Comparison of ENCODE assay signal across 10 mouse cellular contexts in genomic region chr6:50180189-50180588, GRCm38 (mm10).
DNase-seq lines count a peak whose midpoint lies in the region; ATAC-seq and TF ChIP-seq lines count a peak whose summit lies in the region.
"Had no signal": no experiment of that assay in that cellular context is flagged by ENCODE, and none has a peak within 500 bp of the region (broad histone marks: within the 10 kb centered on the region; RNA-seq: fewer than 3 reads in every experiment).

No protein-coding gene starts in this region.

- peak; percentile 57 for TF ChIP-seq CTCF in hindbrain, postnatal 0 days (IDR thresholded peaks at IDR 0.05; ENCODE audit: low read depth)

- H3K4me2 ChIP-seq in hindbrain, postnatal 0 days (ENCODE audit: low read depth, low read length) = peak overlapping the region; percentile 17; the same call in 1 of the 2 replicates
- no peak overlapping the region for H3K4me2 ChIP-seq in hindbrain, embryonic 13.5 days
- H3K4me2 ChIP-seq in midbrain, embryonic 14.5 days (ENCODE audit: low read length) = no peak overlapping the region
- H3K4me2 ChIP-seq: limb, embryonic 12.5 days had no signal

- no peak overlapping the region for H3K4me3 ChIP-seq in hindbrain, postnatal 0 days (ENCODE audit: low read length)
- H3K4me3 ChIP-seq in hindbrain, embryonic 13.5 days = no peak overlapping the region
- no peak overlapping the region for H3K4me3 ChIP-seq in midbrain, embryonic 14.5 days (replicated peaks; ENCODE audit: low read depth, low read length)
- H3K4me3 ChIP-seq in midbrain, embryonic 10.5 days = no peak overlapping the region
- H3K4me3 ChIP-seq: limb, embryonic 12.5 days had no signal

- H3K4me1 ChIP-seq in hindbrain, postnatal 0 days (ENCODE audit: insufficient read depth, low read length) = no peaks in the 10 kb centered on the region
- H3K4me1 ChIP-seq in hindbrain, embryonic 13.5 days (replicated peaks) = no peaks in the 10 kb centered on the region
- H3K4me1 ChIP-seq in midbrain, embryonic 14.5 days (ENCODE audit: control insufficient read depth, insufficient read depth, low read length) = no peaks in the 10 kb centered on the region
- no peaks in the 10 kb centered on the region for H3K4me1 ChIP-seq in midbrain, embryonic 10.5 days
- H3K4me1 ChIP-seq: limb, embryonic 12.5 days had no signal

- H3K36me3 ChIP-seq in hindbrain, postnatal 0 days (ENCODE audit: insufficient read depth, low read length) = no peaks in the 10 kb centered on the region
- H3K36me3 ChIP-seq in hindbrain, embryonic 13.5 days = peaks cover 17% of the 10 kb centered on the region
- peaks cover 9% of the 10 kb centered on the region; the same call in 1 of the 2 replicates for H3K36me3 ChIP-seq in midbrain, embryonic 14.5 days (ENCODE audit: control insufficient read depth, insufficient read depth, low read length)
- H3K36me3 ChIP-seq in midbrain, embryonic 10.5 days = peaks cover 36% of the 10 kb centered on the region
- no peaks in the 10 kb centered on the region; the same call in 1 of the 2 replicates for H3K36me3 ChIP-seq in splenic B cell, adult 2 months (ENCODE audit: control insufficient read depth, insufficient read depth, low read length, poor library complexity, severe bottlenecking)

- H3K27ac ChIP-seq in hindbrain, postnatal 0 days = no peak overlapping the region
- no peak overlapping the region for H3K27ac ChIP-seq in hindbrain, embryonic 13.5 days
- H3K27ac ChIP-seq in midbrain, embryonic 14.5 days (replicated peaks; ENCODE audit: low read depth, low read length) = no peak overlapping the region
- no peak overlapping the region for H3K27ac ChIP-seq in midbrain, embryonic 10.5 days (replicated peaks)
- H3K27ac ChIP-seq: limb, embryonic 12.5 days had no signal

- 72% methylated on average over 4 of the region's 4 CpGs for WGBS in hindbrain, postnatal 0 days
- 80% methylated on average over 4 of the region's 4 CpGs for WGBS in hindbrain, embryonic 13.5 days
- WGBS in midbrain, embryonic 14.5 days = 86% methylated on average over 4 of the region's 4 CpGs
- WGBS in midbrain, embryonic 10.5 days = 87% methylated on average over 4 of the region's 4 CpGs

- no peaks in the 10 kb centered on the region for H3K27me3 ChIP-seq in hindbrain, postnatal 0 days (ENCODE audit: insufficient read depth, low read length)
- H3K27me3 ChIP-seq in hindbrain, embryonic 13.5 days = no peaks in the 10 kb centered on the region
- no peaks in the 10 kb centered on the region for H3K27me3 ChIP-seq in midbrain, embryonic 14.5 days (ENCODE audit: control insufficient read depth, insufficient read depth, low read length)
- H3K27me3 ChIP-seq in midbrain, embryonic 10.5 days (ENCODE audit: low read depth, poor library complexity, severe bottlenecking) = no peaks in the 10 kb centered on the region
- H3K27me3 ChIP-seq in splenic B cell, adult 2 months (ENCODE audit: control insufficient read depth, insufficient read depth, low read length, poor library complexity, severe bottlenecking) = no peaks in the 10 kb centered on the region
- H3K27me3 ChIP-seq: limb, embryonic 12.5 days had no signal

- H3K9ac ChIP-seq in hindbrain, postnatal 0 days (replicated peaks; ENCODE audit: low read length) = no peak overlapping the region
- H3K9ac ChIP-seq in hindbrain, embryonic 13.5 days = no peak overlapping the region
- H3K9ac ChIP-seq in midbrain, embryonic 14.5 days (replicated peaks; ENCODE audit: low read length) = no peak overlapping the region
- H3K9ac ChIP-seq: limb, embryonic 12.5 days had no signal

- DNase-seq in CD4-positive, CD25-positive, alpha-beta regulatory T cell, adult 2 months (ENCODE audit: low read depth, low spot score) = peak; percentile 46
- peak; percentile 56 for DNase-seq in hindbrain, postnatal 0 days (ENCODE audit: low spot score)
- DNase-seq in midbrain, embryonic 14.5 days = peak; percentile 66
- DNase-seq in midbrain, embryonic 10.5 days (ENCODE audit: low spot score) = no peak
- DNase-seq in splenic B cell, adult 2 months (ENCODE audit: low read depth, low spot score) = peak; percentile 39
- no peak for DNase-seq in spleen, postnatal 14 days (ENCODE audit: low spot score in 2 of 2)
- DNase-seq: thymus, postnatal 36 days had no signal

- no peak for ATAC-seq in CD4-positive, CD25-positive, alpha-beta regulatory T cell, adult 4 months
- no peak for ATAC-seq in hindbrain, postnatal 0 days
- ATAC-seq in hindbrain, embryonic 13.5 days (ENCODE audit: low FRiP score) = no peak
- ATAC-seq in midbrain, embryonic 14.5 days (ENCODE audit: low FRiP score, low TSS enrichment) = no peak

- H3K9me3 ChIP-seq in hindbrain, postnatal 0 days (ENCODE audit: low read length) = no peaks in the 10 kb centered on the region
- no peaks in the 10 kb centered on the region for H3K9me3 ChIP-seq in hindbrain, embryonic 13.5 days
- H3K9me3 ChIP-seq in midbrain, embryonic 14.5 days (ENCODE audit: control insufficient read depth, low read length) = no peaks in the 10 kb centered on the region
- H3K9me3 ChIP-seq in midbrain, embryonic 10.5 days (replicated peaks) = no peaks in the 10 kb centered on the region
- H3K9me3 ChIP-seq: limb, embryonic 12.5 days had no signal

Comparison
In these comparisons a context has a peak if more than half of its experiments do, and no peak if none do; other contexts are left out.
1. DNase-seq: peak in CD4-positive, CD25-positive, alpha-beta regulatory T cell, adult 2 months (single experiment), hindbrain, postnatal 0 days (single experiment), midbrain, embryonic 14.5 days (single experiment) and splenic B cell, adult 2 months (single experiment); none in midbrain, embryonic 10.5 days (single experiment) and spleen, postnatal 14 days (0 of 2).